Mouse (Mus musculus): ENCODE measurements at regions not wholly inside any gene's neighbourhood (a gene's known extent, or its start where the extent isn't known, plus 50 kb on each side); places are given as distances from the start of the nearest gene placed in this dataset.

GRCm38 (mm10) chr8:35959201-35959600 lies 193.6 kb downstream of the Gm19410 start:
- H3K4me2 ChIP-seq (ENCODE audit: low read length) = no peak overlapping the region
- H3K4me3 ChIP-seq (replicated peaks; ENCODE audit: low read depth, low read length) = no peak overlapping the region
- TF ChIP-seq CTCF (IDR thresholded peaks at IDR 0.05; ENCODE audit: low read depth) = no peak
- no peak overlapping the region for H3K9ac ChIP-seq (ENCODE audit: low read depth, low read length)
- H3K27ac ChIP-seq = no peak overlapping the region
- ATAC-seq (replicated peaks; ENCODE audit: low FRiP score, low read depth) (no peak), DNase-seq (ENCODE audit: low spot score) (no peak)
- H3K9me3 ChIP-seq (replicated peaks; ENCODE audit: low read length) = no peaks in the 10 kb centered on the region
- 52% methylated on average over 4 of the region's 4 CpGs for WGBS
- H3K4me1 ChIP-seq (replicated peaks; ENCODE audit: insufficient read depth, low read length) = no peaks in the 10 kb centered on the region; the same call in 1 of the 2 replicates
- no peaks in the 10 kb centered on the region for H3K36me3 ChIP-seq (ENCODE audit: insufficient read depth, low read length)
- no peaks in the 10 kb centered on the region for H3K27me3 ChIP-seq (ENCODE audit: insufficient read depth, low read length)

GRCm38 (mm10) chr8:35960867-35961614 lies 195.5 kb downstream of the Gm19410 start:
- Histone ChIP-seq H3K27ac (peak overlapping the region; percentile 31; the same call in 1 of the 2 replicates), H3K9me3 (replicated peaks; ENCODE audit: low read length) (no peaks in the 10 kb centered on the region), H3K9ac (ENCODE audit: low read depth, low read length) (no peak overlapping the region), H3K27me3 (ENCODE audit: insufficient read depth, low read length) (no peaks in the 10 kb centered on the region), H3K4me1 (replicated peaks; ENCODE audit: insufficient read depth, low read length) (no peaks in the 10 kb centered on the region; the same call in 1 of the 2 replicates), H3K4me2 (ENCODE audit: low read length) (peak overlapping the region; percentile 21; the same call in 1 of the 2 replicates), H3K4me3 (replicated peaks; ENCODE audit: low read depth, low read length) (no peak overlapping the region), H3K36me3 (ENCODE audit: insufficient read depth, low read length) (no peaks in the 10 kb centered on the region)
- TF ChIP-seq CTCF (IDR thresholded peaks at IDR 0.05; ENCODE audit: low read depth) = no peak
- no peak for ATAC-seq (replicated peaks; ENCODE audit: low FRiP score, low read depth)
- DNase-seq (ENCODE audit: low spot score) = no peak
- 48% methylated on average over 9 of the region's 9 CpGs for whole genome bisulfite sequencing

- Histone ChIP-seq H3K27me3 (ENCODE audit: insufficient read depth, low read length) (no peaks in the 10 kb centered on the region), H3K4me2 (ENCODE audit: low read length) (peak overlapping the region; percentile 21), H3K9ac (ENCODE audit: low read depth, low read length) (no peak overlapping the region), H3K27ac (peak overlapping the region; percentile 31; the same call in 1 of the 2 replicates), H3K4me3 (replicated peaks; ENCODE audit: low read depth, low read length) (no peak overlapping the region), H3K36me3 (ENCODE audit: insufficient read depth, low read length) (no peaks in the 10 kb centered on the region), H3K9me3 (replicated peaks; ENCODE audit: low read length) (no peaks in the 10 kb centered on the region), H3K4me1 (replicated peaks; ENCODE audit: insufficient read depth, low read length) (no peaks in the 10 kb centered on the region; the same call in 1 of the 2 replicates)
- ATAC-seq (replicated peaks; ENCODE audit: low FRiP score, low read depth) = no peak
- DNase-seq (ENCODE audit: low spot score) = peak; percentile 30
- TF ChIP-seq CTCF (IDR thresholded peaks at IDR 0.05; ENCODE audit: low read depth) = no peak
- WGBS = 37% methylated on average over 20 of the region's 20 CpGs
Measured at GRCm38 (mm10) chr8:35961615-35962220, 196.1 kb downstream of the Gm19410 start.

GRCm38 (mm10) chr8:35964932-35965331 lies 199.3 kb downstream of the Gm19410 start:
- no peak overlapping the region for H3K27ac ChIP-seq
- H3K4me3 ChIP-seq (replicated peaks; ENCODE audit: low read depth, low read length) = no peak overlapping the region
- no peak overlapping the region for H3K9ac ChIP-seq (ENCODE audit: low read depth, low read length)
- H3K9me3 ChIP-seq (replicated peaks; ENCODE audit: low read length) = no peaks in the 10 kb centered on the region
- no peak overlapping the region for H3K4me2 ChIP-seq (ENCODE audit: low read length)
- H3K4me1 ChIP-seq (replicated peaks; ENCODE audit: insufficient read depth, low read length) = no peaks in the 10 kb centered on the region; the same call in 1 of the 2 replicates
- no peaks in the 10 kb centered on the region for H3K27me3 ChIP-seq (ENCODE audit: insufficient read depth, low read length)
- ATAC-seq (replicated peaks; ENCODE audit: low FRiP score, low read depth) (no peak), DNase-seq (ENCODE audit: low spot score) (peak; percentile 22)
- no peaks in the 10 kb centered on the region for H3K36me3 ChIP-seq (ENCODE audit: insufficient read depth, low read length)
- no peak for TF ChIP-seq CTCF (IDR thresholded peaks at IDR 0.05; ENCODE audit: low read depth)
- WGBS = 30% methylated on average over 1 of the region's 1 CpGs

- Histone ChIP-seq H3K4me3 (replicated peaks; ENCODE audit: low read depth, low read length) (no peak overlapping the region), H3K9me3 (replicated peaks; ENCODE audit: low read length) (no peaks in the 10 kb centered on the region), H3K36me3 (ENCODE audit: insufficient read depth, low read length) (no peaks in the 10 kb centered on the region), H3K27me3 (ENCODE audit: insufficient read depth, low read length) (no peaks in the 10 kb centered on the region), H3K9ac (ENCODE audit: low read depth, low read length) (no peak overlapping the region), H3K4me1 (replicated peaks; ENCODE audit: insufficient read depth, low read length) (no peaks in the 10 kb centered on the region), H3K27ac (no peak overlapping the region), H3K4me2 (ENCODE audit: low read length) (no peak overlapping the region)
- WGBS = 85% methylated on average over 9 of the region's 9 CpGs
- no peak for ATAC-seq (replicated peaks; ENCODE audit: low FRiP score, low read depth)
- no peak for DNase-seq (ENCODE audit: low spot score)
- no peak for TF ChIP-seq CTCF (IDR thresholded peaks at IDR 0.05; ENCODE audit: low read depth)
Measured at GRCm38 (mm10) chr8:35968341-35968740, 202.8 kb downstream of the Gm19410 start.

- Histone ChIP-seq H3K9ac (ENCODE audit: low read depth, low read length) (no peak overlapping the region), H3K4me2 (ENCODE audit: low read length) (no peak overlapping the region), H3K36me3 (ENCODE audit: insufficient read depth, low read length) (no peaks in the 10 kb centered on the region), H3K4me3 (replicated peaks; ENCODE audit: low read depth, low read length) (no peak overlapping the region), H3K9me3 (replicated peaks; ENCODE audit: low read length) (no peaks in the 10 kb centered on the region), H3K27me3 (ENCODE audit: insufficient read depth, low read length) (no peaks in the 10 kb centered on the region), H3K27ac (no peak overlapping the region), H3K4me1 (replicated peaks; ENCODE audit: insufficient read depth, low read length) (no peaks in the 10 kb centered on the region)
- ATAC-seq (replicated peaks; ENCODE audit: low FRiP score, low read depth) (no peak), DNase-seq (ENCODE audit: low spot score) (no peak)
- TF ChIP-seq CTCF (IDR thresholded peaks at IDR 0.05; ENCODE audit: low read depth) = no peak
- 81% methylated on average over 7 of the region's 7 CpGs for WGBS
Measured at GRCm38 (mm10) chr8:35971082-35971481, 205.5 kb downstream of the Gm19410 start.

Measured in kidney, postnatal 0 days (tissue).